Mouse (Mus musculus): Measurements from ENCODE around the gene Gpr157. TPM values are rescaled to one million over a fixed set of nuclear protein-coding genes. Genes with fewer than 3 reads are reported as not detected.

Gpr157 gene
- total RNA-seq, 2 experiments from 2014 or later, result 1.1 to 1.6 TPM

- DNase-seq (ENCODE audit: low spot score in 2 of 2), result no peak
Measured at GRCm38 (mm10) chr4:150106637-150107036, 19.5 kb downstream of the Gpr157 start.

GRCm38 (mm10) chr4:150109636-150110035 lies 22.5 kb downstream of the Gpr157 start:
- no peak for DNase-seq (ENCODE audit: low spot score in 2 of 2)

- DNase-seq (ENCODE audit: low spot score in 2 of 2), result no peak
Measured at GRCm38 (mm10) chr4:150110373-150110772, 23.2 kb downstream of the Gpr157 start.

- DNase-seq (ENCODE audit: low spot score in 2 of 2), result peak; percentile 58 to 66
Measured at GRCm38 (mm10) chr4:150112867-150113266, 25.7 kb downstream of the Gpr157 start.

GRCm38 (mm10) chr4:150114505-150115061 lies 27.4 kb downstream of the Gpr157 start:
- DNase-seq (ENCODE audit: low spot score in 2 of 2), result no peak

GRCm38 (mm10) chr4:150117311-150117710 lies 30.1 kb downstream of the Gpr157 start:
- no peak for DNase-seq (ENCODE audit: low spot score in 2 of 2)

GRCm38 (mm10) chr4:150118163-150118562 lies 31.0 kb downstream of the Gpr157 start:
- no peak for DNase-seq (ENCODE audit: low spot score in 2 of 2)

- no peak for DNase-seq (ENCODE audit: low spot score in 2 of 2)
Measured at GRCm38 (mm10) chr4:150119055-150119454, 31.9 kb downstream of the Gpr157 start, which contains the start of gene Slc2a5. Gene Slc2a5 (plus strand): TSS chr4:150119283.

GRCm38 (mm10) chr4:150119640-150120039 lies 32.5 kb downstream of the Gpr157 start:
- no peak for DNase-seq (ENCODE audit: low spot score in 2 of 2)

- no peak for DNase-seq (ENCODE audit: low spot score in 2 of 2)
Measured at GRCm38 (mm10) chr4:150120173-150120833, 33.1 kb downstream of the Gpr157 start.

GRCm38 (mm10) chr4:150121430-150121829 lies 34.3 kb downstream of the Gpr157 start:
- no peak for DNase-seq (ENCODE audit: low spot score in 2 of 2)

GRCm38 (mm10) chr4:150122476-150122875 lies 35.3 kb downstream of the Gpr157 start:
- no peak for DNase-seq (ENCODE audit: low spot score in 2 of 2)

GRCm38 (mm10) chr4:150126373-150126772 lies 39.2 kb downstream of the Gpr157 start:
- DNase-seq (ENCODE audit: low spot score in 2 of 2), result no peak

- DNase-seq (ENCODE audit: low spot score in 2 of 2), result no peak
Measured at GRCm38 (mm10) chr4:150127894-150128293, 40.7 kb downstream of the Gpr157 start.

- DNase-seq (ENCODE audit: low spot score in 2 of 2), result no peak
Measured at GRCm38 (mm10) chr4:150128571-150128970, 41.4 kb downstream of the Gpr157 start.

- no peak for DNase-seq (ENCODE audit: low spot score in 2 of 2)
Measured at GRCm38 (mm10) chr4:150130661-150131060, 43.5 kb downstream of the Gpr157 start.

- DNase-seq (ENCODE audit: low spot score in 2 of 2), result no peak
Measured at GRCm38 (mm10) chr4:150132692-150133271, 45.6 kb downstream of the Gpr157 start.

- DNase-seq (ENCODE audit: low spot score in 2 of 2), result no peak
Measured at GRCm38 (mm10) chr4:150135254-150135653, 48.1 kb downstream of the Gpr157 start.

- DNase-seq (ENCODE audit: low spot score in 2 of 2), result peak; percentile 80 to 86
Measured at GRCm38 (mm10) chr4:150136693-150137092, 49.5 kb downstream of the Gpr157 start.

GRCm38 (mm10) chr4:150137368-150138083 lies 50.4 kb downstream of the Gpr157 start:
- DNase-seq (ENCODE audit: low spot score in 2 of 2), result no peak

- peak; percentile 53 to 69 for DNase-seq (ENCODE audit: low spot score in 2 of 2)
Measured at GRCm38 (mm10) chr4:150138084-150138543, 50.9 kb downstream of the Gpr157 start.

- DNase-seq (ENCODE audit: low spot score in 2 of 2), result no peak
Measured at GRCm38 (mm10) chr4:150139090-150139489, 51.9 kb downstream of the Gpr157 start.
